Mouse (Mus musculus): ENCODE results near the gene Chrne. TPM values are rescaled to one million over a fixed set of nuclear protein-coding genes. Genes with fewer than 3 reads are reported as not detected.

Chrne gene
- total RNA-seq (2021) = not detected
- long read RNA-seq, experiment 1 = 0 reads
- long read RNA-seq, experiment 2 = 0 reads

DNA sequence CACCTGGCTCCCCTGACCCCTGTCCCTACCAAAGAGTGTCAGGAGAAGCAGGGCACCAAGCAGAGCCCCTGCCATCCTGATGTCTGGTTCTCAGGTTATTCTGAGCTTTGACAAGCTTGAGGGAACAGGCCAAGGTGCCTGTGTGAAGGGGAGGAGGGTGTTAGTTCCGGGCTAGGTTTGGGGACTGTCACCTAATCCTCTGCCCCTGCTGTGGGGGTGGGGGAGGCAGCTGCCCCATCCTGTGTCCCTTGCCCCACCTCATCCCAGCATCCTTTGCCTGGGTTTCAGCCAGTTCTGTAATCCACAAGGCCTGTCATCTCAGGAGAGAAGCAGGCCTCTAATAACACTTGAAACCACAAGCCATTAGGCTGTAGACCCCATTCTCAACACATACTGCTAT, at the start of gene Chrne:
Gene Chrne (minus strand): TSS at position 116 of the 400 bp plus-strand sequence.
- no peak for DNase-seq

DNA sequence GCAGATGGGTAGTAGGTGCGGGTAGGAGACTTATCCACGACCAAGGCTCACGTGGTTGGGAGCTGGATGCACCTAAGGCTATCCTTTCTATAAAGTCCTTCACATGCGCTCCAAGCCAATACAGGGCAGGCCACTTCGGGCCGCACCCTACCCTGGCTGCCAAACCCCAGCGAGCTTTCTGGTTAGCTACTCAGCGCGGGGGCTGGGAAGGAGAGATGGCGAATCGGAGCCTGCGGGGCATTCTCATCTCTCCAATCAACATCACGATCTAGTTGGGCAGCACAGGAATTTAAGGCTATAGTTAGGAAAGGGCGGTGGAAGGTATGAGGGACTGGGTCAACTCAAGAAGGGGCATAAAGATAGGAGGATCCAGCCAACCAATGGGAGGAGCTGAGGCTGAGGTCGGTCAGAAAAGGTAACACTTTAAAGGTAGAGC, 49.3 kb upstream of the Chrne start:
- no peak for DNase-seq

DNA sequence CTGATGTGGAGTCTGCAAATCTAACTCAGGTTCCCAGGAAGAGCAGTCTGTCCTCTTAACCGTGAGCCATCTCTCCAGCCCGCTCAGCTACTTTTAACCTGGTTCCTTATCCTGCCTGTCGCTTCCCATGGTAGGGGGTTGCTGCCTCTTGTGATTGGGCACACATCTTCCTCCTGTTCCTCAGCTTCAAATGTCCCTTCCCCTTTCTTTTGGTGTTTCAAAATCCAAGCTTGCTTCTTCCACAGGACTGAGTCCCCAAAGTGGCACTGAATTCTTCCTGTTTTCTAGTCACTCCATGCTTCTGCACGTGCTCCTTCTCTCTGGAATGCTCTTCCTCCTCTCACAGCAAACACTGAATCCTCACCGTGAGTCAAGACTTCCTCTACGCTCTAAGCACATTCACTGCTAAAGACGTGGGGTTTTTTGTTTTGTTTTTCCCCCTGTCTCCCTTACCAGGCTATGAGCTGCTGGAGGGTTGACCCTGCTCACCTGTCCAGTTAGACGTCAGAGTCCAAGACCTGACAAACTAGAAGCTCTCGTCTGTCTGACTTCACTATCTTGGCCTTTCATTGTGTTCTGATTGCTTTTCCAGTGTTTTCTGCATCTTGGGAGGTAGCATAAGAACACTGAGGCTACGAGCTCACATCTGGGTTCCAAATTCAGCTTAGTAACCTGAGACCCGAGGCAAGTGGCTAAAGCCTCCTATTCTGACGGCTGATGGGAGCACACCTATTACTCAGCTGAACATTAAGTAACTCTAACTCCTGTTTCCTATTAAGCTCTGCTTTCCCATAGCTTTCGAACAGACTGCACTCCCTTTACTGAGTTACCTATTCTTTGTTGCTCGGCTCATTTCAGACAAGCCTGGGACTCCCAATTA, 48.5 kb upstream of the Chrne start:
- no peak for DNase-seq

DNA sequence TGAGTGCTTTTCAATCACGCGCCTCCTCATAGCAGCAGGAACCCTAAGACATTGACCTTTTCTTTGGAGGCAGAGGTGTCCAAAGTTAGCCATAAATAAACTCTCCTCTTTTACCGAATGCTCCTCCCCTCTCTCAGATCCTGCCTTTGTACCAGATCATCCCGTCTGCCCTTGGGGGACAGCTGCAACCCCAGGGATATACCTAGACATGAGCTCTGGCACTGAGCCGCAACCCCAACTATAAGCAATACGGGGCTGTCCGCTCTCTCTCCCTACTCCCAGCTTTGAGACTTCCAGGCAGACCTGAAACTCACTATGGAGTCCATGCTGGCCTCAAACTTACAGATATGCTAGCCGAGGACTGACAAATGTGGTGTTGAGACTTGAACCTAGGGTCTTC, 47.7 kb upstream of the Chrne start:
- no peak for DNase-seq

DNA sequence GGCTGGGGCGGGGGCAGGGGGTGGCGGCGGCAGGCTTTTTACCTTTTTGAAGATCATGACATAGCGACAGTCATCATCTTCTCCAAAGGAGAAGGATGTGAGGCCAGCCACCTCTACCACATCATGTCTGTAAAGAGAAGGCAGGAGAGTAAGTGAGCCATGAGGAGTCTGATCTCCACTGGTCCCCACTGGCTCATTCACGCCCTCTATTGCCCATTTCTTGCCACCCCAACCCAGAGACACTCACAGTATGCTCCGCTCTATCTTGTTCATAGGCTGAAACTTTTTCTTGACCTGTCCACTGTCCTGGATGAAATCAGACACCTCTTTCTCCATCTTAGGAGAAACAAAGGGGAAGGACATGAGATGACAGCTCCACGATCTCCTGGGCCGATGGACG, 45.7 kb upstream of the Chrne start:
- DNase-seq = no peak

DNA sequence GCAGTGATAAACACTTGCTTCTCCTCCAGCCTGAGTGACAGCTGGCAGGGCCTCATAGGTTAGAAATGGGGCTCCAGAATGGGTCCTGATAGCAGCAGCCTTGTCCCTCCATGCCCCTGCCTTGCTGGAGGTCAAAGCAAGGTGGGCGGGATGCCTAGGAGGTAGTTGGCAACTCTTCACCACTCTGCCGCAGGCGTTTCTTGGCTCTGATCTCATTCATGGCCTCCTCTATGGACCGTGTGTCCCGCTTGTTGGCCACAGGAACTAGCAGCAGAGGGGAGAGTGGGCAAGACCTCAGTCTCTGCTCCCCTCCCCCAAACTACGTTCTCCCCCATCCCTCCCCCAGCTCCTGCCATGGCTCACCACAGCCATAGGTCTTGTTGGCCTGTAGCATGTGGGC, 44.9 kb upstream of the Chrne start:
- DNase-seq = peak; percentile 61 to 75

DNA sequence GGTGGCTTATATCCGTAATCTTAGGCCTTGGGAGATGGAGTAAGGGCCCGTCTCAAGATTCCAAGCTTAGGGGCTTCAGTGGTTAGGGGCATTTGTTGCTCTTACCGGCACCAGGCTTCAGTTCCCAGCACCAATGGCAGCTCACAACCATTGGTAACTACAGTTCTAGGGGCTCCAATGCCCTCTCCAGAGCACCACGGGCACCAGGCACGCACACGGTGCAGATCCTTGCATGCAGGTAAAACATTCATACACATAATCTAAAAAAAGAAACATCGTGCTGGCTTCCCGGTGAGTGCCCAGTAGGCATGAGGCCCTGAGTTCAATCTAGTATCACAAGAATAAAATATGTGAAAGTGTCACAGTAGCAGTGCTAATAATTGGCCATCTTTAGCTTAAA, 44.1 kb upstream of the Chrne start:
- no peak for DNase-seq

DNA sequence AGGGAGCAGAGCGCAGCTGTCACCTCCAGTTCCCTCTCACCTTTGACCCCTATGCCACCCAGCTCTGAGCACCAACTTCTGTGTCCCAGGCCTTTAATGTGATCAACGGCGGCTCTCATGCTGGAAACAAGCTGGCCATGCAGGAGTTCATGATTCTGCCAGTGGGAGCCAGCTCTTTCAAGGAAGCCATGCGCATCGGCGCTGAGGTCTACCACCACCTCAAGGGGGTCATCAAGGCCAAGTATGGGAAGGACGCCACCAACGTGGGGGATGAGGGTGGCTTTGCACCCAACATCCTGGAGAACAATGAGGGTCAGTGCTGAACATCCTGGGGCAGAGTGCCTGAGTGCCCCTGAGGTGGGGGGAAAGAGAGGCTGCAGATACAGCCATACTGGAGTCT, 41.6 kb upstream of the Chrne start:
- DNase-seq = no peak

DNA sequence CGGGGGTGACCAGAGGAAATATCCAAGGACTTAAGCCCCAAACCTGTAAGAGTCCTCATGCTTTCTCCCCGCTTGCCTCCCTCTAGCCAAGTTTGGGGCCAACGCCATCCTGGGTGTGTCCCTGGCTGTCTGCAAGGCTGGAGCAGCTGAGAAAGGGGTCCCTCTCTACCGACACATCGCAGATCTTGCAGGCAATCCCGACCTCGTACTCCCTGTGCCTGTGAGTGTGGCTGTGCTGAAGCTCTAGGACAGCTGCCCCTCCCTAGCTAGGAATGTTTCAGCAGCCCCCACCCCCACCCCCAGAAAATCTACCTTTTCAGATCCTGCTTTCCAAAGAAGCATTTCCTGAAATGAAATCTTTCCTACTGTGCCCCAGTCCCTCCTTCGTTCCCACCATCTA, 39.9 kb upstream of the Chrne start:
- no peak for DNase-seq

DNA sequence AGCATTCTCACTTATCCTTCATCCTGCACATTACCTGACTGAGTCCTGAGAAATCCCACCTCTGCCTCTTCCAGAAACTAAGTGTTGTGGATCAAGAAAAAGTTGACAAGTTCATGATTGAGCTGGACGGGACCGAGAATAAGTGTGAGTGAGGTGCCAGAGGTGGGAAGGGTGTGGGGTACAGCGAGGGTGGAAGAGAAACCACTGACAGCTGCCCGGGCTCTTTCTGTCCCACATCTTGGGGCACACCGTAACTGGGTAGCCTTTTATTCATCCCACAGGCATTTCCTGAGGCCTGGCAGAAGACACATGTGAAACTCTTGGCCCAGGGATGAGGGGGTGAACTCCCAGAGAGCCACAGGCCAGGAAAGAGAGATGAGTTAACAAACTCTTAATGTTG, 39.5 kb upstream of the Chrne start:
- no peak for DNase-seq

DNA sequence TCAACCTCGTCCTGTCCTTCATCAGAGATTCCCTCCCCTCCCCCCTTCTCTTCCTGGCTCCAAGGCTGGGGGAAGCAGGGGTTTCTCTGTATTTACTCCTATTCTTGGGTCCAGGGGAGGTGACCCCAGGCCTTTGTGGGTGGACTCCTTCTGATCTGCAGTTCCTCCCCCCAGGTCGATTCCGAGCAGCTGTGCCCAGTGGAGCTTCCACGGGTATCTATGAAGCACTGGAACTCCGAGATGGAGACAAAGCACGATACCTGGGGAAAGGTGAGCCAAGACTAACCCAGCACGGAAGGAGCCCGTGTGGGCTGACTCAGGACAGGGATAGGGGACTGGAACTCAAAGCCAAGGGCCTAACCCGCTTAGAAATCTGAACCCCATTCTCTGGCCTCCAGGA, 39.0 kb upstream of the Chrne start:
- no peak for DNase-seq

DNA sequence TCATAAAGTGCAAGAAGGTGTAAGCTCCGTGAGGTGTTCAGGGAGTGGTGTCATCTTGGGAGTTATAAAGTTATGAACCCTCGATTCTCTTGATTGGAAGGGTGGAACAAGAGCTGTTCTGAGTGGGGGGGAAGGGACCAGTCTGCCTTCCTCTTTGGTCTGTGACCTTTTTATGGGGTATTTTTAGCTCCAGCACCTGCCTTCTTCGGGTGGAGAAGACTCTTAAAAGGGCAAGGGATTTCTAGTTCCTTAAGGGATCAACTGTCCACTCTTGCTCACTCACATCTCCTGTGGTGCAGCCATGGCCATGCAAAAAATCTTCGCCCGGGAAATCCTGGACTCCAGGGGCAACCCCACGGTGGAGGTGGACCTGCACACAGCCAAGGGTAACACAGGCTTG, 38.6 kb upstream of the Chrne start:
- DNase-seq = no peak

DNA sequence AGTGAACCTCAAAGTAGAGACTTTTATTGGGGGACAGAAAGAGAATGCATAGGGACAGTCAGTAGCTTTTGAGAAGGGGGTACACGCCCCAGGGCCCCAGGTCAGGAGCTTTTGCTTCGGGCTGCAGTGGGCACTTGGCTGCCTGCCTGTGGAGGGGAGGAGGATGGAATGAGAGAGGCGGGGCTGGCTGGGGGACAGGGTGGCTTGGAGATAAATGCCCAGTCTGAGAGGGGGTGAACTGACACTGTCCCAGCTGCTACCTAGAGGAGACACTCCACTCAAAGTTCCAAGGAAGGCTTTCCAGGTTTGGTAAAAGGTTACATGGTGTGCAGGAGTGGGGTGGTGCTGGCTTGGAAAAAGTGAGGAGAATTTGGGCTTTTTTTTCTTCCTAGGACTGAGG, 37.9 kb upstream of the Chrne start, which contains the start of gene Eno3:
Gene Eno3 (plus strand): TSS at position 239 of the 400 bp plus-strand sequence.
- DNase-seq = peak; percentile 52 to 55

DNA sequence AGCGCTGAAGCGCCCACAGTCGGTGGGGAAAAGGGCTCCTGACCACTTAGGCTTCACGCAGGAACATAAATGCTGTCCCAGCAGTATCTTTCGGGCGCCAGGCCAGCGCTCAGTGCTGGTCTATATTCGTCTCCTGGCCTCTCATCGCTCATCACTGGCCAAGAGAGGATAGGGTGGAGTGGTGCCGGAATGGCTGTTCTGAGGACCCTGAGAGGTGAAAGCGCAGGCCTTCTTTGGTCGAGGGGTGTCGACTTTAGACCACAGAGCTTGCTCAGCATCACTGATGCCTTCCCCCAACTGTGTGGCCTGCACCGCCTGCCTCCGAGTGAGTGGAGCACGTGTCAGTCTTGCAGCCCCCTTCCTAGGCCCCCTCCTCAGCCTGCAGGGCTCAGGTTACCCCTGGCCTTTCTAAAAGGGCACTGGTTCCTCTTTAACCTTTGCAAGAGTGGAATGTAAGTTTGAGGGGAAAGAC, 37.5 kb upstream of the Chrne start:
- DNase-seq = peak; percentile 87 to 88

DNA sequence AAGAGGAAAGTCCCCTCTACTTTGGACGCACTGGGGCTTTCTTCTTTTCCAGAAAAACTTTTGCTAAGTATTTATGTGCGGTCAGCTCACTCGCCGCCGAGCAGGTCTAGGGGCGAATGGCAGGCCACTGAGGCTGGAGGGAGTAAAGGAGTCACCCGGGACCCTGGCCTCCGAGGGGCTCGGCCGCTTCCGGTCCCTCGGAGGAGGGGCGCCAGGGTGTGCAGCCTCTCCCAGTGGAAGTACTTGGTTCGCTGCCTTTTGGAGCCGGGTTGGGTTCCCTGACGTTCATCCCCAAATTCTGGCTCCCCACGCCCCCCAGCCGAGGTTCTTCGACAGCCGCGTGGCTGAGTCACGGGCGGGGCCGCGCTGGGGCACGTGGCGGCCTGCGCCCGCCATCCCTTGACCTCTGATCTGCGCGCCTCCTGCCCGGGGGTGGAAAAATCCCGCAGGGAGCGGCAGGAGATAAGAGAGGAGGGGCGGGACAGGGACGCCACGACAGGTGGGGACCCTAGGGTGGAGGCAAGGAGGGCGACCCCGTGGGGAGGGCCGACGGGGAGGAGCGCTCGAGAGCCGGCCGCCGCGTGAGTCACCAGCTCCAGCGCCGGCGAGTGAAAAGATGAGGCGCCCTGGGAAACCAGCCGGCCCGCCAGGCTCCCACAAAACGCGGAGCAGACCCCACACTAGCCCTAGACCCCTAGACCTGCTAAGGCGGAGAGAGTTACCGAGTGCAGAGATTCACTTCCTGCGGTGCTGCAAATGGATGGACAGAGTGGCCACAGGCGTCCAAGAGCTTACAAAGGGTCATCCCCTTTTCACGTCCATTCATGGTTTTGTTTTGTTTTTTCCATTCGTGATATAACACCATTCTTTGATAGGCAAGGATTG, 36.8 kb upstream of the Chrne start:
- peak; percentile 73 to 74 for DNase-seq

DNA sequence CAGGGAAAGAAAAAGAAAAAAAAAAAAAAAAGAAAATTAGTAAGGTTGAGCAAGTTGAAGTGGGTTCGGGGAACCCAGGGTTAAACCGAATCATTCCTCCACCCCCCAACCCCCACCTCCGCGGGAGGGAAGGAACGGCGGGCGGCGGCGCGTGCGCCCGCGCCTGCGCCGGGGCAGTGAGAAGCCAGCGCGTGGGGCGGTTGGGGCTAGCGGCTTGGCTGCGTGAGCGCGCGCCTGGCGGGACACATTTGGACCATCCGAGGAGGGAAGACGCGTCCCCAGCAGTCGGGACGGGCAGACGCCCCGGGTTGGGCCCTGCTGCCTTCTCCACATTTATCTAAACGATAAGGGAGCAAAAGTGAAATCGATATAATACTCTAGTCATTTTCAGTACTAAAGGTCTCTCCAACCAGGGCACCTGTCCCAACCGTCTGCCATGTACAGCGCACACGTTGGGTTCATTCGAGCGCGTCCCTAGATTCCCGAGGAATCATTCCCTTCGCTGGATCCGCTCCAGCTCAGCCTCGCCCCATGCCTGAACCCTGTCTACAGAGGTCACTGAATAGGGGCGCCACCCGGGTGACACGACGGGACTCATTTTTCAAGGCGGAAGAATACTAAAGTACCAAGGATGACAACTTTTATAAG, 36.0 kb upstream of the Chrne start:
- DNase-seq = peak; percentile 89 to 90

DNA sequence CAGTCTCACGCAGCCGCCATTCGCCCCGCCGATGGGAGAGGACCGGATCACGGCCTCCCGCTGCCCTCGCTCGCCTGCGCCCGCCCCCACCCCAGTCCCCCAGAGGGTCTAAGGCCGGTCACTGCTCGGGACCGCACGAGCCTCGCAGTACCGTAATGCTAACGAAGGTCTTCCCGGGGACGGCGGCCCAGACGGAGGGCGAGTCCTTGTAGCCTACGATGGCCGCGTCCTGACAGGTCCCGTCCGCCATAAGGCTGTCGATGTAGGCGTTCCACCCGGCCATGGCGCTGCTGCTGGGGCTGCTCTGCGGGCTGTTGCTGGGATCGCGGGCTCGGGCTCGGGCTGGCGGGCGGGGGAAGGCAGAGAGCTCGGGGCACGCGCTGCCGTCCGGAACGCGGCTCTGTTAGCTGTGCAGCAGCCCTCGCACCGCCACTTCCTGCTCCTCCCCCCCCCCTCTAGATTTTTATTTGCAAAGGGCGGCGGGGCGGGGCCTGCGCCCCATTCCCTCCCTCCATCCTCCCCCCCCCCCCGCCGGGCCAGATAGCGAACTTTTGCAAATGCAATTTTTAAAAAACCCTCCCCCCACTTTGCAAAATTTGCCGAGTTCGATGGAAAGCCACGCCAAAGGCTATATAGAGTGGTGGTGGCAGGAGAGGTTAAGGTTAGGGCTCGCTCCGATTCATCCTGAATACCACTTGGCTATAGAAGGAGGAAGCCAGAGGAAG, 35.3 kb upstream of the Chrne start, which contains the start of gene Pfn1:
Gene Pfn1 (minus strand): TSS at position 447 of the 725 bp plus-strand sequence.
- peak; percentile 81 to 83 for DNase-seq

DNA sequence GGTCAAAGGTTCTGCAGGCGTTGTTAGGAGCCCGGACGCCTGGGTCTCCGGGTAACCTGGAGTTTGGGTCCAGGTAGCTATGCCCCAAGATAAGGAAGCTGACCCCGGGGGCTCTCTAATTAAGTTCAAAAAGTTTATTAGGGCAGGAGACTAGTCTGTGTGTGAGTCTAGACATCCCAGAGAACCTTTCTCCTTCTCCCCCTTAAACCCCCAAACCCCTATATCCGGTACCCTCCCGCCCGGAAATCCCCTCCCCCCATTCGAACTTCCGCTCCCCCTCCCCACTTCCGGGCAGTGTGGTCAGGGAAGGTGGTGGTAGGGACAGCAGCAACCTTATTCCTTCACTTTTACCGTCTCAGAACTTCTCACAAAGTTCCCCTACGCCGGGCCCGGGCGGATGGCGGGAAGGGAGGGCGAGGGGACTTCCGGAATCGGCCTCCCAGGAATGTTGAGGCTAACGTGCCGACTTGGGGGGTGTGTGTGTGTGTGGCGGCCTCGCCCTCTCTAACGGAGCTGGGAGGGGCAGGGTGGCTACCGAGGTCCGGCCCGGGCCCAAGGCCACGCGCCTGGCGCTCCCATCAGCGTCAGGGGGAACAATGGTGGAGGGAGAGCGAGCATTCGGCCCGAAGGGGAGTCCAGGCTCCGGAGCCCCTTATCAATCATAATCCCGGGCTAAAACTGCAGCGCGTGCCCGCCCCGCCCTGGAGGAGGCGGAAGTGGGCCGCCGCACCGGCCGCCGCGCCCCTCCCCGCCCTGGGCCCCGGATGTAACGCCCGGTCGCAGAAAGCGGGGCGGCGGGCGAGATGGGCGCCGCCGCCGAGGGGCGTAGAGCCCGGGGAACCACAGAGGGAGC, 34.6 kb upstream of the Chrne start:
- peak; percentile 75 to 77 for DNase-seq

DNA sequence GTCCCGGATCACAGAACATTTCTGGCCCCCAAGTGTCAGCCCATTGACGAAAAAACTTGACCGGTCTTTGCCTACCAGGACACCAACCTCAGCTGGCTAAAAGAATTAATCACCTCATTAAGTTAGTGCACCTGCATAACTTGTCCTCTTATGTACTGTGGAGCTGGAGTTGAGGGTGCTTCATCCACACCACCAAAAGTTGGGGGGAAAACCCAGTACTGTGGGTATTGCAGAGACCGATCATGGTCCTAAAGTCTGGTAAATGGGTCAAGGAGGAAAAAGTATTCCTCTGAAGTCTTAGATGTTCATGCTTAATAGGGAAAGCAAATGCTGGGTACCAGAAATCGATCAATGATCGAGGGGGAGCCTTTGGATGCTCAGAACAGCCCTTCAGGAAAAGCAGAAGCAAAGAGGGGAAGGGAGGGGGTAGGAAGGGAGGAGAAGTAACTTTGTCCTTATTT, 33.9 kb upstream of the Chrne start:
- DNase-seq = no peak
